9 mouse cellular contexts compared by ENCODE assay signal in genomic region chr14:57534346-57534745, GRCm38 (mm10). TPM values are rescaled to one million over a fixed set of nuclear protein-coding genes. Genes with fewer than 3 reads are reported as not detected.
DNase-seq lines count a peak whose midpoint lies in the region; ATAC-seq and TF ChIP-seq lines count a peak whose summit lies in the region.
"Had no signal": no experiment of that assay in that cellular context is flagged by ENCODE, and none has a peak within 500 bp of the region (broad histone marks: within the 10 kb centered on the region; RNA-seq: fewer than 3 reads in every experiment).

No protein-coding gene starts in this region.

- no peak overlapping the region for H3K4me3 ChIP-seq in heart, embryonic 15.5 days
- no peak overlapping the region for H3K4me3 ChIP-seq in cortical plate, adult 2 months (ENCODE audit: insufficient read depth, low read length)
- no peak overlapping the region for H3K4me3 ChIP-seq in intestine, embryonic 16.5 days (ENCODE audit: low read length)
- H3K4me3 ChIP-seq in neural tube, embryonic 15.5 days (replicated peaks): no peak overlapping the region
- H3K4me3 ChIP-seq: embryonic facial prominence, embryonic 13.5 days had no signal

- peak overlapping the region; percentile 84 for H3K27ac ChIP-seq in heart, embryonic 15.5 days
- H3K27ac ChIP-seq in cortical plate, adult 2 months (ENCODE audit: insufficient read depth, low read length): peak overlapping the region; percentile 26
- H3K27ac ChIP-seq in intestine, embryonic 16.5 days (ENCODE audit: low read length): peak overlapping the region; percentile 71
- H3K27ac ChIP-seq in neural tube, embryonic 15.5 days (replicated peaks): peak overlapping the region; percentile 2; the same call in 1 of the 2 replicates
- H3K27ac ChIP-seq: embryonic facial prominence, embryonic 13.5 days had no signal

- H3K36me3 ChIP-seq in heart, embryonic 15.5 days: no peaks in the 10 kb centered on the region
- no peaks in the 10 kb centered on the region for H3K36me3 ChIP-seq in intestine, embryonic 16.5 days (ENCODE audit: control insufficient read depth, insufficient read depth, low read length)
- no peaks in the 10 kb centered on the region for H3K36me3 ChIP-seq in neural tube, embryonic 15.5 days
- H3K36me3 ChIP-seq: embryonic facial prominence, embryonic 13.5 days had no signal

- H3K4me2 ChIP-seq in heart, embryonic 15.5 days: no peak overlapping the region
- H3K4me2 ChIP-seq in intestine, embryonic 16.5 days (ENCODE audit: low read depth, low read length): no peak overlapping the region
- peak overlapping the region; percentile 19; the same call in 1 of the 2 replicates for H3K4me2 ChIP-seq in neural tube, embryonic 15.5 days
- H3K4me2 ChIP-seq: embryonic facial prominence, embryonic 13.5 days had no signal

- no peak for ATAC-seq in heart, embryonic 15.5 days (replicated peaks; ENCODE audit: insufficient number of reproducible peaks, insufficient read depth, low FRiP score, low read depth)
- ATAC-seq in intestine, embryonic 16.5 days: no peak
- no peak for ATAC-seq in neural tube, embryonic 15.5 days (ENCODE audit: low FRiP score)
- ATAC-seq: inflammation-experienced regulatory T-cells, adult 6 months had no signal

- no peaks in the 10 kb centered on the region for H3K9me3 ChIP-seq in heart, embryonic 15.5 days (replicated peaks)
- H3K9me3 ChIP-seq in intestine, embryonic 16.5 days (ENCODE audit: control insufficient read depth, low read length): no peaks in the 10 kb centered on the region
- no peaks in the 10 kb centered on the region for H3K9me3 ChIP-seq in neural tube, embryonic 15.5 days (replicated peaks)
- H3K9me3 ChIP-seq: embryonic facial prominence, embryonic 13.5 days had no signal

- WGBS in heart, embryonic 15.5 days: 37% methylated on average over 5 of the region's 5 CpGs
- WGBS in intestine, embryonic 16.5 days: 40% methylated on average over 5 of the region's 5 CpGs
- WGBS in neural tube, embryonic 15.5 days: 15% methylated on average over 5 of the region's 5 CpGs

- no peak for DNase-seq in heart, postnatal 36 days
- no peak for DNase-seq in layer of hippocampus, postnatal 14 days (ENCODE audit: low spot score in 2 of 2)
- DNase-seq in spleen, postnatal 10 days (ENCODE audit: low spot score in 2 of 2): no peak

- intact Hi-C loops in heart, postnatal 36 days (cut with DNase I): no loop called here

- TF ChIP-seq CTCF in cortical plate, adult 2 months (IDR thresholded peaks at IDR 0.05; ENCODE audit: extremely low read depth, insufficient read depth, low read length): no peak

- peaks cover 53% of the 10 kb centered on the region for H3K4me1 ChIP-seq in heart, embryonic 15.5 days (replicated peaks)
- peaks cover 12% of the 10 kb centered on the region for H3K4me1 ChIP-seq in cortical plate, adult 2 months (ENCODE audit: control insufficient read depth, insufficient read depth, low read length)
- peaks cover 26% of the 10 kb centered on the region; the same call in 1 of the 2 replicates for H3K4me1 ChIP-seq in intestine, embryonic 16.5 days (ENCODE audit: control insufficient read depth, insufficient read depth, low read length)
- peaks cover 40% of the 10 kb centered on the region for H3K4me1 ChIP-seq in neural tube, embryonic 15.5 days

- no peak for TF ChIP-seq POLR2A in cortical plate, adult 2 months (IDR thresholded peaks at IDR 0.05; ENCODE audit: extremely low read depth, insufficient read depth, low read length)

- no peaks in the 10 kb centered on the region; the same call in 1 of the 2 replicates for H3K27me3 ChIP-seq in heart, embryonic 15.5 days
- no peaks in the 10 kb centered on the region for H3K27me3 ChIP-seq in intestine, embryonic 16.5 days (replicated peaks; ENCODE audit: control insufficient read depth, insufficient read depth, low read length)
- H3K27me3 ChIP-seq in neural tube, embryonic 15.5 days (replicated peaks): no peaks in the 10 kb centered on the region

- no peak overlapping the region for H3K9ac ChIP-seq in heart, embryonic 15.5 days
- peak overlapping the region; percentile 38 for H3K9ac ChIP-seq in intestine, embryonic 16.5 days (ENCODE audit: low read depth, low read length)
- H3K9ac ChIP-seq in neural tube, embryonic 15.5 days (replicated peaks): no peak overlapping the region

RNA-seq across cellular contexts. Expression of gene Il17d, which starts 9.8 kb away (rescaled TPM):
- 2.1 and 2.9 TPM in 2 replicates for polyA plus RNA-seq in heart, embryonic 15.5 days (2015; fragmentation: Nextera tagmentation; extraction: Ambion mirVana)
- total RNA-seq in heart, postnatal 36 days (2021): 1 to 10 TPM; 2.5 to 4.9 TPM
- 23.9 and 24.8 TPM in 2 replicates for polyA plus RNA-seq in cortical plate, adult 2 months (2012; rRNA removed)
- polyA plus RNA-seq in intestine, embryonic 16.5 days (2015; fragmentation: Nextera tagmentation; extraction: Ambion mirVana): 0.51 and 4.2 TPM in 2 replicates
- polyA plus RNA-seq in neural tube, embryonic 15.5 days (2015; fragmentation: Nextera tagmentation; extraction: Ambion mirVana): 6.0 and 7.3 TPM in 2 replicates
- 1 to 10 TPM; 8.9 to 10.0 TPM for total RNA-seq in layer of hippocampus, postnatal 14 days (2021)
- polyA plus RNA-seq: inflammation-experienced regulatory T-cells, adult 6 months had no signal

RNA-seq across cellular contexts. Expression of gene Eef1akmt1, which starts 37.1 kb away (rescaled TPM):
- 63.3 and 69.0 TPM in 2 replicates for polyA plus RNA-seq in heart, embryonic 15.5 days (2015; fragmentation: Nextera tagmentation; extraction: Ambion mirVana)
- total RNA-seq in heart, postnatal 36 days (2021): 10 to 100 TPM; 30.6 to 33.2 TPM
- polyA plus RNA-seq in cortical plate, adult 2 months (2012; rRNA removed): 49.3 and 53.2 TPM in 2 replicates
- 89.8 and 91.7 TPM in 2 replicates for polyA plus RNA-seq in intestine, embryonic 16.5 days (2015; fragmentation: Nextera tagmentation; extraction: Ambion mirVana)
- polyA plus RNA-seq in neural tube, embryonic 15.5 days (2015; fragmentation: Nextera tagmentation; extraction: Ambion mirVana): 99.3 and 104 TPM in 2 replicates
- 10 to 100 TPM; 32.7 to 34.0 TPM for total RNA-seq in layer of hippocampus, postnatal 14 days (2021)

Comparison
In these comparisons a context has a peak if more than half of its experiments do, and no peak if none do; other contexts are left out.
1. H3K27ac ChIP-seq: peak in every context shown above with its lines; median percentile 84 in heart, embryonic 15.5 days; 71 in intestine, embryonic 16.5 days; 26 in cortical plate, adult 2 months; 2 in neural tube, embryonic 15.5 days.